Mouse (Mus musculus) small intestine, adult 2 months (tissue): ENCODE results near the gene Fam45a.

Experiments used
- CTCF ChIP-seq: fragments of 200-500 bp; IDR thresholded peaks from 2 replicates; pipeline ENCODE4 v1.5.1; 2012; ENCODE audit warnings: low read depth, mild to moderate bottlenecking, control low read depth, inconsistent platforms, low read length, moderate library complexity, mixed read lengths; ENCODE audit not compliant: insufficient replicate concordance, insufficient read length; ENCODE audit errors: extremely low read depth
- POLR2A ChIP-seq: fragments of 200-500 bp; IDR thresholded peaks from 2 replicates; pipeline ENCODE4 v1.6.1; 2012; ENCODE audit warnings: low read depth, mild to moderate bottlenecking, control low read depth, inconsistent platforms, low read length, moderate library complexity

DNA sequence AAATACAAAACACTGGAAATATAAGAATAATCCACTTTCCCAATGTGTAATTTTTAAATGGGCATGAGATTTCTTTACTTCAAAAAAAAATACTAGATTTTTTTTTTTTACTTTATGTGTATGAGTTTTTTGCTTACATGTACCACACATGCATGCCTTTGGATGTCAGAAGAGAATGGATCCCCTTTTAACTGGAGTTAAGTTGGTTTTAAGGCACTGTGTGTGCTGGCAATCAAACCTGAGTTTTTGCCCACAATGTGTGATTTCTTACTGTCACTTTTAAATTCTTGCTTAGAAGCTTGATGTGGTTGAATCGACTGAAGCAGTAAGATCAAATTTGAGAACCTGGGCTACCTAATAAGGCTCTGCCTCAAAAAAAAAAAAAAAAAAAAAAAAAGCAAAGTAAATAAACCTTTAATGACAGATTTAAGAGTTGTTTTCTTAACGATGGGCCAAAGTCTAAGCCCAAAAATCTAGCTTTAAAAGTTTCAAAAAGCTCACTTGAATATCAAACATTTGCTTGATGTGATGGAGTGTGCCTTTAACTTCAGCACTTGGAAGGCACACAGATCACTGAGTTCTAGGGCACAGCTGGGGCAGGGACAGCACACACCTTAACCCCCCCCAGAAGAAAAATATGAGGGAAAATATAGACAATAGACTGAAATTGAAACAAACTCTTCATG is 23.8 kb upstream of the Fam45a start:
- TF ChIP-seq CTCF (no peak), POLR2A (no peak)
